Mouse (Mus musculus) embryonic facial prominence, embryonic 11.5 days (tissue): ENCODE results near the gene Asic2. TPM values are rescaled to one million over a fixed set of nuclear protein-coding genes. Genes with fewer than 3 reads are reported as not detected.

Source experiments
- ATAC-seq: fragments of 200-750 bp; cut with Nextera tagmentation; replicated peaks from 2 replicates; pipeline ENCODE4 v1.8.0; 2017; ENCODE audit warnings: low read depth; ENCODE audit not compliant: insufficient number of reproducible peaks, low FRiP score, low TSS enrichment
- DNase-seq: peaks from one replicate; pipeline ENCODE4 v3.0.0-alpha.2; 2015; ENCODE audit warnings: low spot score
- H3K27ac ChIP-seq: fragments of 300-500 bp; sonication (generic); replicated peaks from 2 replicates; pipeline ENCODE4 v1.5.1; 2014; ENCODE audit warnings: mild to moderate bottlenecking, low read depth, low read length, control low read depth
- H3K27me3 ChIP-seq: fragments of 300-500 bp; sonication (generic); 2 replicates; pipeline ENCODE4 v1.6.1; 2014; ENCODE audit warnings: mild to moderate bottlenecking, low read length, moderate library complexity, mixed read lengths; ENCODE audit not compliant: control insufficient read depth, insufficient read depth
- H3K36me3 ChIP-seq: fragments of 300-500 bp; sonication (generic); replicated peaks from 2 replicates; pipeline ENCODE4 v1.6.1; 2014; ENCODE audit warnings: low read depth, mild to moderate bottlenecking, low read length, moderate library complexity, mixed read lengths; ENCODE audit not compliant: control insufficient read depth, insufficient read depth
- H3K4me1 ChIP-seq: fragments of 300-500 bp; sonication (generic); 2 replicates; pipeline ENCODE4 v1.6.1; 2014; ENCODE audit warnings: low read length, mixed read lengths; ENCODE audit not compliant: control insufficient read depth, insufficient read depth
- H3K4me2 ChIP-seq: fragments of 300-500 bp; sonication (generic); 2 replicates; pipeline ENCODE4 v1.6.1; 2014; ENCODE audit warnings: low read depth, mild to moderate bottlenecking, control low read depth, low read length, moderate library complexity
- H3K4me3 ChIP-seq: fragments of 300-500 bp; sonication (generic); 2 replicates; pipeline ENCODE4 v1.5.1; 2014; ENCODE audit warnings: low read depth, low read length, control low read depth
- H3K9ac ChIP-seq: fragments of 300-500 bp; sonication (generic); replicated peaks from 2 replicates; pipeline ENCODE4 v1.6.1; 2014; ENCODE audit warnings: mild to moderate bottlenecking, control low read depth, low read length
- H3K9me3 ChIP-seq: fragments of 300-500 bp; sonication (generic); replicated peaks from 2 replicates; pipeline ENCODE4 v1.6.1; 2016; ENCODE audit warnings: mild to moderate bottlenecking, low read length, inconsistent platforms, mixed read lengths; ENCODE audit not compliant: control insufficient read depth
- WGBS: fragments of 180-500 bp; shearing (Covaris S2); extraction: QIAGEN DNeasy Blood & Tissue Kit; methylation state at CpG from one replicate; pipeline ENCODE4 v1.1.7; 2014; 5-methylcytosine and 5-hydroxymethylcytosine counted together
- polyA plus RNA-seq: library from polyadenylated mRNA; unstranded; fragments of >200 nt; fragmentation: Nextera tagmentation; extraction: Ambion mirVana; gene quantifications from 2 replicates; pipeline ENCODE4 v1.2.1, GENCODE M21; 2014

The Asic2 gene
- polyA plus RNA-seq, 1 experiment from 2014 or later = 0.46 TPM

- no peaks in the 10 kb centered on the region for H3K9me3 ChIP-seq
- 21% methylated on average over 13 of the region's 13 CpGs for WGBS
- peak overlapping the region; percentile 97 for H3K4me2 ChIP-seq
- no peak overlapping the region for H3K27ac ChIP-seq
- ATAC-seq (peak; percentile 70; the same call in 1 of the 2 replicates), DNase-seq (no peak)
- peak overlapping the region; percentile 49 for H3K4me3 ChIP-seq
- H3K27me3 ChIP-seq = peaks cover 30% of the 10 kb centered on the region
- no peak overlapping the region for H3K9ac ChIP-seq
- H3K36me3 ChIP-seq = no peaks in the 10 kb centered on the region
- peaks cover 3% of the 10 kb centered on the region; the same call in 1 of the 2 replicates for H3K4me1 ChIP-seq
Observed at GRCm38 (mm10) chr11:81153841-81154240, 814.4 kb downstream of the Asic2 start.

GRCm38 (mm10) chr11:81153161-81153840, 815.0 kb downstream of the Asic2 start:
- Histone ChIP-seq H3K4me1 (peaks cover 3% of the 10 kb centered on the region; the same call in 1 of the 2 replicates), H3K4me2 (peak overlapping the region; percentile 97), H3K4me3 (peak overlapping the region; percentile 49), H3K9ac (no peak overlapping the region), H3K36me3 (no peaks in the 10 kb centered on the region), H3K27ac (no peak overlapping the region), H3K9me3 (no peaks in the 10 kb centered on the region), H3K27me3 (peaks cover 30% of the 10 kb centered on the region)
- ATAC-seq (peak; percentile 66; the same call in 1 of the 2 replicates), DNase-seq (peak; percentile 75)
- WGBS = 0% methylated on average over 50 of the region's 57 CpGs

- Histone ChIP-seq H3K27me3 (peaks cover 30% of the 10 kb centered on the region), H3K36me3 (no peaks in the 10 kb centered on the region), H3K4me3 (peak overlapping the region; percentile 49), H3K9ac (peak overlapping the region; percentile 43), H3K27ac (no peak overlapping the region), H3K4me2 (peak overlapping the region; percentile 97), H3K4me1 (peaks cover 3% of the 10 kb centered on the region; the same call in 1 of the 2 replicates), H3K9me3 (no peaks in the 10 kb centered on the region)
- DNase-seq (peak; percentile 61), ATAC-seq (peak; percentile 63)
- WGBS = under 1% methylated on average over 46 of the region's 55 CpGs
Observed at GRCm38 (mm10) chr11:81152460-81153160, 815.6 kb downstream of the Asic2 start.

- peaks cover 30% of the 10 kb centered on the region for H3K27me3 ChIP-seq
- peak; percentile 61 for DNase-seq
- H3K4me3 ChIP-seq = peak overlapping the region; percentile 49
- no peaks in the 10 kb centered on the region for H3K9me3 ChIP-seq
- peak; percentile 69 for ATAC-seq
- under 1% methylated on average over 32 of the region's 42 CpGs for WGBS
- peak overlapping the region; percentile 43 for H3K9ac ChIP-seq
- H3K27ac ChIP-seq = no peak overlapping the region
- peaks cover 3% of the 10 kb centered on the region; the same call in 1 of the 2 replicates for H3K4me1 ChIP-seq
- H3K36me3 ChIP-seq = no peaks in the 10 kb centered on the region
- H3K4me2 ChIP-seq = peak overlapping the region; percentile 97
Observed at GRCm38 (mm10) chr11:81152021-81152385, 816.3 kb downstream of the Asic2 start.

- Histone ChIP-seq H3K4me3 (peak overlapping the region; percentile 49), H3K9me3 (no peaks in the 10 kb centered on the region), H3K9ac (peak overlapping the region; percentile 43; the same call in 1 of the 2 replicates), H3K4me2 (peak overlapping the region; percentile 97), H3K27me3 (peaks cover 30% of the 10 kb centered on the region), H3K36me3 (no peaks in the 10 kb centered on the region), H3K4me1 (peaks cover 3% of the 10 kb centered on the region; the same call in 1 of the 2 replicates), H3K27ac (no peak overlapping the region)
- 7% methylated on average over 36 of the region's 36 CpGs for WGBS
- peak; percentile 18 for DNase-seq
- ATAC-seq = no peak; the same call in 1 of the 2 replicates
Observed at GRCm38 (mm10) chr11:81151286-81152020, 816.8 kb downstream of the Asic2 start.

- DNase-seq = no peak
- WGBS = 76% methylated on average over 8 of the region's 8 CpGs
- no peak overlapping the region for H3K4me3 ChIP-seq
- ATAC-seq = no peak
- H3K27me3 ChIP-seq = peaks cover 30% of the 10 kb centered on the region
- no peaks in the 10 kb centered on the region for H3K9me3 ChIP-seq
- no peak overlapping the region for H3K27ac ChIP-seq
- H3K4me2 ChIP-seq = no peak overlapping the region
- H3K4me1 ChIP-seq = peaks cover 3% of the 10 kb centered on the region; the same call in 1 of the 2 replicates
- H3K9ac ChIP-seq = no peak overlapping the region
- H3K36me3 ChIP-seq = no peaks in the 10 kb centered on the region
Observed at GRCm38 (mm10) chr11:81150621-81151020, 817.6 kb downstream of the Asic2 start.

- WGBS = 46% methylated on average over 10 of the region's 10 CpGs
- peak; percentile 34 for DNase-seq
- Histone ChIP-seq H3K27me3 (peaks cover 22% of the 10 kb centered on the region), H3K4me1 (peaks cover 3% of the 10 kb centered on the region; the same call in 1 of the 2 replicates), H3K4me3 (no peak overlapping the region), H3K36me3 (no peaks in the 10 kb centered on the region), H3K27ac (no peak overlapping the region), H3K9ac (no peak overlapping the region), H3K4me2 (no peak overlapping the region), H3K9me3 (no peaks in the 10 kb centered on the region)
- no peak for ATAC-seq
Observed at GRCm38 (mm10) chr11:81148423-81148822, 819.8 kb downstream of the Asic2 start.
